In genomic region chr17:29264760-29265159, GRCm38 (mm10) we compare ENCODE assay signal across 7 mouse cellular contexts. TPM values are rescaled to one million over a fixed set of nuclear protein-coding genes. Genes with fewer than 3 reads are reported as not detected.
DNase-seq lines count a peak whose midpoint lies in the region; ATAC-seq and TF ChIP-seq lines count a peak whose summit lies in the region.

No protein-coding gene starts in this region.

- H3K4me1 ChIP-seq in testis, adult 2 months (ENCODE audit: control insufficient read depth, insufficient read depth, low read length): peaks cover 7% of the 10 kb centered on the region
- H3K4me1 ChIP-seq in forebrain, embryonic 13.5 days: peaks cover 50% of the 10 kb centered on the region
- peaks cover 67% of the 10 kb centered on the region for H3K4me1 ChIP-seq in liver, embryonic 12.5 days

- no peak for TF ChIP-seq CTCF in testis, adult 2 months (IDR thresholded peaks at IDR 0.05; ENCODE audit: control insufficient read depth, insufficient read depth, insufficient replicate concordance, low read depth, low read length)

- H3K9ac ChIP-seq in forebrain, embryonic 13.5 days: peak overlapping the region; percentile 87
- peak overlapping the region; percentile 88 for H3K9ac ChIP-seq in liver, embryonic 12.5 days

- no peak overlapping the region for H3K4me3 ChIP-seq in testis, adult 2 months (ENCODE audit: control insufficient read depth, low read depth, low read length)
- peak overlapping the region; percentile 87 for H3K4me3 ChIP-seq in forebrain, embryonic 13.5 days
- peak overlapping the region; percentile 88 for H3K4me3 ChIP-seq in liver, embryonic 12.5 days

- TF ChIP-seq POLR2A in testis, adult 2 months (IDR thresholded peaks at IDR 0.05; ENCODE audit: control insufficient read depth, low read depth, low read length): no peak

- WGBS in forebrain, embryonic 13.5 days: 82% methylated on average over 5 of the region's 5 CpGs
- WGBS in liver, embryonic 12.5 days (ENCODE audit: insufficient replicate concordance): 67% methylated on average over 5 of the region's 5 CpGs

- no peaks in the 10 kb centered on the region for H3K9me3 ChIP-seq in forebrain, embryonic 13.5 days (replicated peaks)
- no peaks in the 10 kb centered on the region for H3K9me3 ChIP-seq in liver, embryonic 12.5 days (replicated peaks)

- no peak for DNase-seq in testis, postnatal 10 days (ENCODE audit: low spot score)
- no peak for DNase-seq in embryo, embryonic 9.5 days (ENCODE audit: extremely low spot score)
- DNase-seq in layer of hippocampus, adult 11-12 months (ENCODE audit: low spot score): no peak
- no peak for DNase-seq in layer of hippocampus, adult 9-10 months (ENCODE audit: low spot score)

- no peaks in the 10 kb centered on the region for H3K27me3 ChIP-seq in testis, adult 2 months (ENCODE audit: control insufficient read depth, insufficient read depth, low read length)
- H3K27me3 ChIP-seq in forebrain, embryonic 13.5 days: no peaks in the 10 kb centered on the region
- H3K27me3 ChIP-seq in liver, embryonic 12.5 days (replicated peaks): no peaks in the 10 kb centered on the region

- H3K4me2 ChIP-seq in forebrain, embryonic 13.5 days: peak overlapping the region; percentile 80
- H3K4me2 ChIP-seq in liver, embryonic 12.5 days: peak overlapping the region; percentile 80

- H3K36me3 ChIP-seq in testis, adult 2 months (ENCODE audit: control insufficient read depth, insufficient read depth, low read length): no peaks in the 10 kb centered on the region
- peaks cover 20% of the 10 kb centered on the region for H3K36me3 ChIP-seq in forebrain, embryonic 13.5 days (ENCODE audit: poor library complexity, severe bottlenecking)
- peaks cover 22% of the 10 kb centered on the region for H3K36me3 ChIP-seq in liver, embryonic 12.5 days

- ATAC-seq in forebrain, embryonic 13.5 days: no peak
- ATAC-seq in liver, embryonic 12.5 days: no peak

- peak overlapping the region; percentile 89 for H3K27ac ChIP-seq in testis, adult 2 months (ENCODE audit: control insufficient read depth, insufficient read depth, low read depth, low read length)
- H3K27ac ChIP-seq in forebrain, embryonic 13.5 days: peak overlapping the region; percentile 99; the same call in 1 of the 2 replicates
- H3K27ac ChIP-seq in liver, embryonic 12.5 days: peak overlapping the region; percentile 96

RNA-seq across cellular contexts. Expression of gene Ppil1, which starts 0.8 kb away (rescaled TPM):
- 12.2 and 13.1 TPM in 2 replicates for polyA plus RNA-seq in testis, adult 2 months (2012; rRNA removed)
- polyA plus RNA-seq in forebrain, embryonic 13.5 days (2015; fragmentation: Nextera tagmentation; extraction: Ambion mirVana): 151 and 157 TPM in 2 replicates
- polyA plus RNA-seq in liver, embryonic 12.5 days (2016; fragmentation: Nextera tagmentation; extraction: Ambion mirVana): 123 and 126 TPM in 2 replicates

RNA-seq across cellular contexts. Expression of gene BC004004, which starts 3.8 kb away (rescaled TPM):
- 42.0 and 42.5 TPM in 2 replicates for polyA plus RNA-seq in testis, adult 2 months (2012; rRNA removed)
- 78.7 and 83.5 TPM in 2 replicates for polyA plus RNA-seq in forebrain, embryonic 13.5 days (2015; fragmentation: Nextera tagmentation; extraction: Ambion mirVana)
- polyA plus RNA-seq in liver, embryonic 12.5 days (2016; fragmentation: Nextera tagmentation; extraction: Ambion mirVana): 51.5 and 54.6 TPM in 2 replicates

RNA-seq across cellular contexts. Expression of gene Cpne5, which starts 26.8 kb away (rescaled TPM):
- 49.1 and 62.1 TPM in 2 replicates for polyA plus RNA-seq in testis, adult 2 months (2012; rRNA removed)
- polyA plus RNA-seq in forebrain, embryonic 13.5 days (2015; fragmentation: Nextera tagmentation; extraction: Ambion mirVana): 13.0 and 18.3 TPM in 2 replicates
- 0.18 and 0.33 TPM in 2 replicates for polyA plus RNA-seq in liver, embryonic 12.5 days (2016; fragmentation: Nextera tagmentation; extraction: Ambion mirVana)

RNA-seq across cellular contexts. Expression of gene Pi16, which starts 52.7 kb away (rescaled TPM):
- polyA plus RNA-seq in testis, adult 2 months (2012; rRNA removed): 4.3 and 5.9 TPM in 2 replicates
- 1.5 and 1.7 TPM in 2 replicates for polyA plus RNA-seq in forebrain, embryonic 13.5 days (2015; fragmentation: Nextera tagmentation; extraction: Ambion mirVana)
- polyA plus RNA-seq in liver, embryonic 12.5 days (2016; fragmentation: Nextera tagmentation; extraction: Ambion mirVana): 0.37 and 0.59 TPM in 2 replicates

Comparison
In these comparisons a context has a peak if more than half of its experiments do, and no peak if none do; other contexts are left out.
1. RNA of gene Cpne5, which starts 26.8 kb away (polyA plus RNA-seq): 49.1 to 62.1 TPM in testis, adult 2 months and 13.0 to 18.3 TPM in forebrain, embryonic 13.5 days; 0.18 to 0.33 TPM in liver, embryonic 12.5 days; every median in the first group is over 10 times any median in the second.
2. Peak in every context shown above with its lines, with median percentiles within 50 percentile points of each other: H3K27ac ChIP-seq.